Mouse (Mus musculus) gastrocnemius, postnatal 4 days (tissue): Measurements from ENCODE around the gene Plppr2. TPM values are rescaled to one million over a fixed set of nuclear protein-coding genes. Genes with fewer than 3 reads are reported as not detected.

ENCODE experiments used
- total RNA-seq, 2 experiments: library from RNA; stranded (reverse); gene quantifications; 2 replicates each; pipeline ENCODE4 v1.2.3; 2021

The Plppr2 gene
- total RNA-seq, 2 experiments from 2014 or later = 4.4 to 4.8 TPM

Other genes with a start within 250 kb of the Plppr2 start
- gene Ldlr, start 213.6 kb upstream of the Plppr2 start, total RNA-seq = 10 to 100 TPM; 25.6 to 37.2 TPM
- 10 to 100 TPM; 10.8 to 14.2 TPM for gene Spc24, start 176.7 kb upstream of the Plppr2 start, total RNA-seq
- gene Kank2, start 138.3 kb upstream of the Plppr2 start, total RNA-seq = 10 to 100 TPM; 48.1 to 49.1 TPM
- gene Angptl8, start 101.5 kb upstream of the Plppr2 start, total RNA-seq = under 1 TPM in 1 of 2 experiments, not detected in 1; 0.54 TPM
- 10 to 100 TPM; 34.3 to 44.5 TPM for gene Dock6, start 84.4 kb upstream of the Plppr2 start, total RNA-seq
- 10 to 100 TPM; 12.6 to 16.1 TPM for gene Rab3d, start 18.8 kb upstream of the Plppr2 start, total RNA-seq
- 1 to 10 TPM in 1 of 2 experiments, under 1 TPM in 1; 0.98 to 1.3 TPM for gene Ccdc159, start 9.6 kb upstream of the Plppr2 start, total RNA-seq
- 10 to 100 TPM; 18.9 to 21.4 TPM for gene Tmem205, start 9.5 kb upstream of the Plppr2 start, total RNA-seq
- gene Swsap1, start 18.7 kb downstream of the Plppr2 start, total RNA-seq = 1 to 10 TPM; 5.2 to 6.3 TPM
- gene Epor, start 26.5 kb downstream of the Plppr2 start, total RNA-seq = 1 to 10 TPM; 6.5 to 7.5 TPM
- under 1 TPM; 0.21 to 0.22 TPM for gene Rgl3, start 52.4 kb downstream of the Plppr2 start, total RNA-seq
- under 1 TPM in 1 of 2 experiments, not detected in 1; 0.23 TPM for gene Ccdc151, start 65.6 kb downstream of the Plppr2 start, total RNA-seq
- gene Prkcsh, start 65.8 kb downstream of the Plppr2 start, total RNA-seq = 10 to 100 TPM; 61.4 to 66.1 TPM
- under 1 TPM; 0.08 to 0.12 TPM for gene Elavl3, start 115.0 kb downstream of the Plppr2 start, total RNA-seq
- gene Gm49318, start 134.2 kb downstream of the Plppr2 start, total RNA-seq = under 1 TPM in 1 of 2 experiments, not detected in 1; 0.54 TPM
- 1 to 10 TPM; 5.6 to 7.4 TPM for gene Zfp653, start 134.3 kb downstream of the Plppr2 start, total RNA-seq
- 10 to 100 TPM; 33.7 to 36.0 TPM for gene Ecsit, start 148.4 kb downstream of the Plppr2 start, total RNA-seq
- 1 to 10 TPM; 7.2 to 7.5 TPM for gene Cnn1, start 162.2 kb downstream of the Plppr2 start, total RNA-seq
- gene Elof1, start 180.1 kb downstream of the Plppr2 start, total RNA-seq = 10 to 100 TPM; 54.4 to 54.9 TPM
- gene Acp5, start 198.7 kb downstream of the Plppr2 start, total RNA-seq = 1 to 10 TPM; 2.5 to 3.4 TPM
- 10 to 100 TPM; 34.3 to 34.6 TPM for gene Pigyl, start 219.8 kb downstream of the Plppr2 start, total RNA-seq